Mouse (Mus musculus) spleen, adult 2 months (tissue): ENCODE results near the gene Smg1.

ENCODE experiments used
- CTCF ChIP-seq: fragments of 200-500 bp; IDR thresholded peaks from 2 replicates; pipeline ENCODE4 v1.5.1; 2011; ENCODE audit warnings: mild to moderate bottlenecking, inconsistent platforms; ENCODE audit not compliant: insufficient read depth, insufficient read length, insufficient replicate concordance; ENCODE audit errors: extremely low read depth
- POLR2A ChIP-seq: fragments of 200-500 bp; IDR thresholded peaks from 2 replicates; pipeline ENCODE4 v1.6.1; 2011; ENCODE audit warnings: low read depth, low read length, inconsistent platforms

DNA sequence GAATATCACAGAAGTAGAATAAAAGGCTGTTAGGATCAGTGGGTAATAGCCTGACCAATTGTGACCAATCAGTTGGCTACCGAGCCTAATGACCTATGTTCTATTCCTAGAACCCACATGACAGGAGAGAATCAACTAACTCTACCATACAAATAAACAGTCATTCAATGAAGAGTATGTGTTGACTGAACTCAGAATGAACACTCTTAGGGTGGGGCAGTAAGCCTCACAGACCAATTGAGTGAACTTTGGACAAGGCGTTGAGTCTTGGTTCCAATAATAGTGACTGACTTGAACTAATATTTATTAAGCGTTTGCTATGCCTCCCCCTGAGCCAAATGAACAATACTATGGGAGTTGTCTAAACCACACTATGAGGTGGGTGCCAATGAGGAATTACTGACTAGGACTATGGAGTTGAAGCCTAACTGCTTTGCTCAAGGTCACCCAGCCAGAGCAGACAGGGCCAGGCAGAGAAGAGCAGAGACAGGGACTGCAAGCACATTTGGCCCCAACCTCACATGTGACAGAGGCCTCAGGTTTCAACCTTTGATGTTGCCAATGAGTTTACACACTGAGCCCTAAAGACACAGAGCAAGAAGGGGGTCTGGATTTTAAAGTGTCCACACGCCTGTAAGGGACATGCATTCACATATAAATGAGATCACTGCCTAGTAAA is 7.2 kb upstream of the Smg1 start:
- TF ChIP-seq CTCF (no peak), POLR2A (no peak)
